Mouse (Mus musculus) heart, embryonic 12.5 days (tissue): ENCODE measurements around the gene Idh2. TPM values are rescaled to one million over a fixed set of nuclear protein-coding genes. Genes with fewer than 3 reads are reported as not detected.
A peak's percentile ranks its signal among the peaks of the same experiment; 100 is the strongest.

Source experiments
- ATAC-seq: fragments of 200-750 bp; cut with Nextera tagmentation; 2 replicates; pipeline ENCODE4 v1.8.0; 2017; ENCODE audit warnings: moderate TSS enrichment, moderate library complexity; ENCODE audit not compliant: insufficient number of reproducible peaks, low FRiP score
- H3K27ac ChIP-seq: fragments of 300-500 bp; sonication (generic); 2 replicates; pipeline ENCODE4 v1.5.1; 2016; ENCODE audit warnings: mild to moderate bottlenecking, moderate library complexity; ENCODE audit not compliant: poor library complexity, severe bottlenecking
- H3K27me3 ChIP-seq: fragments of 300-500 bp; sonication (generic); replicated peaks from 2 replicates; pipeline ENCODE4 v1.6.1; 2016; ENCODE audit warnings: mild to moderate bottlenecking, moderate library complexity
- H3K36me3 ChIP-seq: fragments of 300-500 bp; sonication (generic); 2 replicates; pipeline ENCODE4 v1.6.1; 2016; ENCODE audit warnings: mild to moderate bottlenecking, moderate library complexity
- H3K4me1 ChIP-seq: fragments of 300-500 bp; sonication (generic); replicated peaks from 2 replicates; pipeline ENCODE4 v1.6.1; 2016; ENCODE audit warnings: mild to moderate bottlenecking
- H3K4me2 ChIP-seq: fragments of 300-500 bp; sonication (generic); 2 replicates; pipeline ENCODE4 v1.6.1; 2016; ENCODE audit warnings: mild to moderate bottlenecking, moderate library complexity
- H3K4me3 ChIP-seq: fragments of 300-500 bp; sonication (generic); 2 replicates; pipeline ENCODE4 v1.5.1; 2016; ENCODE audit warnings: mild to moderate bottlenecking
- H3K9ac ChIP-seq: fragments of 300-500 bp; sonication (generic); 2 replicates; pipeline ENCODE4 v1.6.1; 2016; ENCODE audit warnings: mild to moderate bottlenecking, moderate library complexity
- H3K9me3 ChIP-seq: fragments of 300-500 bp; sonication (generic); replicated peaks from 2 replicates; pipeline ENCODE4 v1.6.1; 2016; ENCODE audit warnings: mild to moderate bottlenecking, moderate library complexity
- WGBS: fragments of 180-500 bp; shearing (Covaris S2); methylation state at CpG from one replicate; pipeline ENCODE4 v1.1.7; 2016; 5-methylcytosine and 5-hydroxymethylcytosine counted together
- polyA plus RNA-seq: library from polyadenylated mRNA; unstranded; fragments of >200 nt; fragmentation: Nextera tagmentation; extraction: Ambion mirVana; gene quantifications from 2 replicates; pipeline ENCODE4 v1.2.1, GENCODE M21; 2016

Gene Idh2
- 1,569 and 1,607 TPM in 2 replicates for polyA plus RNA-seq

GRCm38 (mm10) chr7:80115224-80115590, at the start of gene Idh2:
TSS of gene Idh2 (minus strand) at chr7:80115392.
- H3K4me1 ChIP-seq, result peaks cover 63% of the 10 kb centered on the region
- H3K9me3 ChIP-seq, result no peaks in the 10 kb centered on the region
- H3K4me2 ChIP-seq, result peak within 1 kb of the TSS; percentile 96
- WGBS, result 0% methylated on average over 29 of the region's 29 CpGs
- peak within 1 kb of the TSS; percentile 99 for H3K27ac ChIP-seq
- H3K27me3 ChIP-seq, result no peaks in the 10 kb centered on the region
- H3K4me3 ChIP-seq, result peak within 1 kb of the TSS; percentile 83
- peak within 1 kb of the TSS; percentile 97 for H3K9ac ChIP-seq
- peak; percentile 93 for ATAC-seq
- H3K36me3 ChIP-seq, result peaks cover 15% of the 10 kb centered on the region

- Histone ChIP-seq H3K4me1 (peaks cover 20% of the 10 kb centered on the region), H3K4me2 (no peak overlapping the region), H3K36me3 (no peaks in the 10 kb centered on the region), H3K9ac (no peak overlapping the region), H3K27me3 (peaks cover 13% of the 10 kb centered on the region; the same call in 1 of the 2 replicates), H3K9me3 (no peaks in the 10 kb centered on the region), H3K27ac (no peak overlapping the region), H3K4me3 (no peak overlapping the region)
- 74% methylated on average over 8 of the region's 8 CpGs for WGBS
- ATAC-seq, result no peak
Observed at GRCm38 (mm10) chr7:80160945-80161306, 45.7 kb upstream of the Idh2 start.

- H3K4me2 ChIP-seq, result no peak overlapping the region
- H3K27ac ChIP-seq, result no peak overlapping the region
- no peak overlapping the region for H3K9ac ChIP-seq
- ATAC-seq, result no peak
- H3K4me1 ChIP-seq, result peaks cover 20% of the 10 kb centered on the region
- no peaks in the 10 kb centered on the region for H3K36me3 ChIP-seq
- no peaks in the 10 kb centered on the region for H3K9me3 ChIP-seq
- H3K4me3 ChIP-seq, result no peak overlapping the region
- 70% methylated on average over 7 of the region's 7 CpGs for WGBS
- H3K27me3 ChIP-seq, result peaks cover 13% of the 10 kb centered on the region; the same call in 1 of the 2 replicates
Observed at GRCm38 (mm10) chr7:80160293-80160944, 45.2 kb upstream of the Idh2 start.

GRCm38 (mm10) chr7:80158496-80159268, 43.5 kb upstream of the Idh2 start:
- Histone ChIP-seq H3K4me3 (no peak overlapping the region), H3K4me2 (no peak overlapping the region), H3K27me3 (0 out of 2 replicates have a peak, but pooled peaks cover 8% of the 10 kb centered on the region), H3K27ac (no peak overlapping the region), H3K4me1 (peaks cover 20% of the 10 kb centered on the region), H3K9me3 (no peaks in the 10 kb centered on the region), H3K36me3 (no peaks in the 10 kb centered on the region), H3K9ac (no peak overlapping the region)
- 80% methylated on average over 8 of the region's 8 CpGs for WGBS
- no peak for ATAC-seq

GRCm38 (mm10) chr7:80156711-80157227, 41.6 kb upstream of the Idh2 start:
- peaks cover 5% of the 10 kb centered on the region; the same call in 1 of the 2 replicates for H3K9me3 ChIP-seq
- H3K27me3 ChIP-seq, result 0 out of 2 replicates have a peak, but pooled peaks cover 3% of the 10 kb centered on the region
- WGBS, result 57% methylated on average over 13 of the region's 13 CpGs
- peaks cover 20% of the 10 kb centered on the region for H3K4me1 ChIP-seq
- ATAC-seq, result no peak
- no peak overlapping the region for H3K9ac ChIP-seq
- H3K4me3 ChIP-seq, result no peak overlapping the region
- no peaks in the 10 kb centered on the region for H3K36me3 ChIP-seq
- no peak overlapping the region for H3K27ac ChIP-seq
- H3K4me2 ChIP-seq, result no peak overlapping the region

GRCm38 (mm10) chr7:80154689-80155088, 39.5 kb upstream of the Idh2 start:
- 69% methylated on average over 3 of the region's 3 CpGs for WGBS
- no peak for ATAC-seq
- Histone ChIP-seq H3K27ac (no peak overlapping the region), H3K9ac (no peak overlapping the region), H3K9me3 (peaks cover 5% of the 10 kb centered on the region; the same call in 1 of the 2 replicates), H3K36me3 (no peaks in the 10 kb centered on the region), H3K27me3 (no peaks in the 10 kb centered on the region), H3K4me1 (peaks cover 12% of the 10 kb centered on the region; the same call in 1 of the 2 replicates), H3K4me2 (no peak overlapping the region), H3K4me3 (no peak overlapping the region)

GRCm38 (mm10) chr7:80152756-80153155, 37.6 kb upstream of the Idh2 start:
- Histone ChIP-seq H3K9me3 (peaks cover 5% of the 10 kb centered on the region; the same call in 1 of the 2 replicates), H3K27ac (no peak overlapping the region), H3K36me3 (no peaks in the 10 kb centered on the region), H3K4me1 (0 out of 2 replicates have a peak, but pooled peaks cover 4% of the 10 kb centered on the region), H3K9ac (no peak overlapping the region), H3K27me3 (no peaks in the 10 kb centered on the region), H3K4me3 (no peak overlapping the region), H3K4me2 (no peak overlapping the region)
- 91% methylated on average over 8 of the region's 8 CpGs for WGBS
- ATAC-seq, result no peak

- 0 out of 2 replicates have a peak, but pooled peaks cover 4% of the 10 kb centered on the region for H3K4me1 ChIP-seq
- H3K4me2 ChIP-seq, result no peak overlapping the region
- no peak overlapping the region for H3K9ac ChIP-seq
- no peak overlapping the region for H3K27ac ChIP-seq
- H3K27me3 ChIP-seq, result no peaks in the 10 kb centered on the region
- H3K4me3 ChIP-seq, result no peak overlapping the region
- 64% methylated on average over 6 of the region's 6 CpGs for WGBS
- ATAC-seq, result no peak
- H3K9me3 ChIP-seq, result peaks cover 5% of the 10 kb centered on the region; the same call in 1 of the 2 replicates
- H3K36me3 ChIP-seq, result no peaks in the 10 kb centered on the region
Observed at GRCm38 (mm10) chr7:80152152-80152551, 37.0 kb upstream of the Idh2 start.

- Histone ChIP-seq H3K36me3 (no peaks in the 10 kb centered on the region), H3K27me3 (0 out of 2 replicates have a peak, but pooled peaks cover 4% of the 10 kb centered on the region), H3K9me3 (peaks cover 5% of the 10 kb centered on the region; the same call in 1 of the 2 replicates), H3K4me2 (no peak overlapping the region), H3K4me1 (no peaks in the 10 kb centered on the region), H3K4me3 (no peak overlapping the region), H3K9ac (no peak overlapping the region), H3K27ac (no peak overlapping the region)
- ATAC-seq, result no peak
- 62% methylated on average over 9 of the region's 9 CpGs for WGBS
Observed at GRCm38 (mm10) chr7:80149356-80149755, 34.2 kb upstream of the Idh2 start.

GRCm38 (mm10) chr7:80146077-80146476, 30.9 kb upstream of the Idh2 start:
- Histone ChIP-seq H3K4me2 (no peak overlapping the region), H3K27ac (no peak overlapping the region), H3K9me3 (no peaks in the 10 kb centered on the region), H3K4me3 (no peak overlapping the region), H3K27me3 (0 out of 2 replicates have a peak, but pooled peaks cover 4% of the 10 kb centered on the region), H3K4me1 (peaks cover 11% of the 10 kb centered on the region; the same call in 1 of the 2 replicates), H3K36me3 (no peaks in the 10 kb centered on the region), H3K9ac (no peak overlapping the region)
- 45% methylated on average over 8 of the region's 8 CpGs for WGBS
- ATAC-seq, result 0 out of 2 replicates have a peak, but pooled peaks have one; percentile 41

GRCm38 (mm10) chr7:80144695-80145094, 29.5 kb upstream of the Idh2 start:
- Histone ChIP-seq H3K27ac (no peak overlapping the region), H3K27me3 (0 out of 2 replicates have a peak, but pooled peaks cover 4% of the 10 kb centered on the region), H3K4me2 (no peak overlapping the region), H3K36me3 (no peaks in the 10 kb centered on the region), H3K4me3 (no peak overlapping the region), H3K9ac (no peak overlapping the region), H3K9me3 (no peaks in the 10 kb centered on the region), H3K4me1 (peaks cover 13% of the 10 kb centered on the region; the same call in 1 of the 2 replicates)
- 83% methylated on average over 7 of the region's 7 CpGs for WGBS
- no peak for ATAC-seq
